Mouse (Mus musculus) central nervous system, embryonic 14 days (tissue): ENCODE measurements around the gene Rhou. TPM values are rescaled to one million over a fixed set of nuclear protein-coding genes. Genes with fewer than 3 reads are reported as not detected.

Experiments used
- polyA plus RNA-seq: library from polyadenylated mRNA; depleted of rRNA; stranded (reverse); fragments of >200 nt; gene quantifications from 2 replicates; pipeline ENCODE4 v1.2.3, GENCODE M21; 2012; rRNA removed

Rhou gene
- polyA plus RNA-seq = 20.4 and 23.8 TPM in 2 replicates

DNA sequence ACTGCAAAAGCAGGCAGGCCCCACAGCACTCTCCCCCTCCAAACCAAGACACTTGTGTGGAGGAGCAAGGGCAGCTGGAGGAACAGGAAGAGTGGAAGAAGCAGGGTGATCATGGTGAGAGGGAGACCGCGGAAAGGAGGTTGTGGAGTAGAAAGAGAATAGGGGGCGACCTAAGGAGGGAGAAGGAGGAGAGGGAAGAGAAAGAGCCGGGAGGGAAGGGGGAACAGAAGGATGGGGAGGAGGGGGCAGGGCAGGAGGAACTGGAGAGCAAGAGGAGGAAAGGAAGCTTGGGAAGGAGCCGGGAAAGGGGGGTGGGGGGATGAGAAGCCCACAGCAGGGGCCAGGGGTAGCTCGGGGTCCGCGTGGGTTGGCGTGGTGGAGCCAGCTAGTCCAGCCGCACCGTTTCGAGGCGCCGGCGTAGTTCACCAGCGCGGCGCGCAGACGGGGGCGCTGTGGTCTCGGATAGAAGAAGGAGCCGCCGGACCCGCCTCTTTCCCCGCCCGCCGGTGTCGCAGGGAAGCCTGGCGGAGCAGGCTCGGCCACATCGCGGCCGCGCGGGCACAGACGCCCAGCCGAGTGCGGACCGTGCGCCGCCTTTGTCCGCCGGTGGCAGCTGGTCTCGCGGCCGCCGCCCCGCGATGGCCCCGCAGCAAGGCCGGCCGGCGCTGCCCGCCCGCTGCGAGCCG is at the start of gene Rhou:
Gene Rhou (plus strand): TSS at position 622 of the 686 bp plus-strand sequence.

Other genes with a start within 250 kb of the Rhou start
- gene Mc1r, start 246.8 kb upstream of the Rhou start, polyA plus RNA-seq = 0.02 and 0.10 TPM in 2 replicates
- gene Tubb3, start 242.5 kb upstream of the Rhou start, polyA plus RNA-seq = 2,181 and 2,513 TPM in 2 replicates
- gene Def8, start 230.4 kb upstream of the Rhou start, polyA plus RNA-seq = 44.5 and 45.5 TPM in 2 replicates
- gene Afg3l1, start 176.0 kb upstream of the Rhou start, polyA plus RNA-seq = 30.8 and 32.1 TPM in 2 replicates
- 60.2 and 68.5 TPM in 2 replicates for gene Dbndd1, start 138.5 kb upstream of the Rhou start, polyA plus RNA-seq
- gene Gas8, start 135.1 kb upstream of the Rhou start, polyA plus RNA-seq = 50.1 and 54.0 TPM in 2 replicates
- gene Rab4a, start 152.1 kb downstream of the Rhou start, polyA plus RNA-seq = 44.3 and 46.5 TPM in 2 replicates
- 6.8 and 8.1 TPM in 2 replicates for gene Ccsap, start 206.3 kb downstream of the Rhou start, polyA plus RNA-seq
- gene Acta1, start 240.8 kb downstream of the Rhou start, polyA plus RNA-seq = 4.4 and 144 TPM in 2 replicates